Mouse (Mus musculus) cortical plate, adult 2 months (tissue): Measurements from ENCODE around the gene Nudt19. TPM values are rescaled to one million over a fixed set of nuclear protein-coding genes. Genes with fewer than 3 reads are reported as not detected.

Source experiments
- H3K27ac ChIP-seq: fragments of 200-500 bp; 2 replicates; pipeline ENCODE4 v1.5.1; 2012; ENCODE audit warnings: low read length, control low read depth, inconsistent platforms; ENCODE audit not compliant: insufficient read depth
- H3K4me1 ChIP-seq: fragments of 200-500 bp; 2 replicates; pipeline ENCODE4 v1.6.1; 2011; ENCODE audit warnings: low read length; ENCODE audit not compliant: control insufficient read depth, insufficient read depth
- H3K4me3 ChIP-seq: fragments of 200-500 bp; 2 replicates; pipeline ENCODE4 v1.5.1; 2011; ENCODE audit warnings: mild to moderate bottlenecking, low read length, control low read depth; ENCODE audit not compliant: insufficient read depth
- CTCF ChIP-seq: fragments of 200-500 bp; IDR thresholded peaks from 2 replicates; pipeline ENCODE4 v1.5.1; 2011; ENCODE audit warnings: mild to moderate bottlenecking, control low read depth, low read length; ENCODE audit not compliant: insufficient read depth; ENCODE audit errors: extremely low read depth
- POLR2A ChIP-seq: fragments of 200-500 bp; IDR thresholded peaks from 2 replicates; pipeline ENCODE4 v1.6.1; 2011; ENCODE audit warnings: mild to moderate bottlenecking, low read length, control low read depth; ENCODE audit not compliant: insufficient read depth; ENCODE audit errors: extremely low read depth
- polyA plus RNA-seq: library from polyadenylated mRNA; depleted of rRNA; stranded (reverse); fragments of >200 nt; gene quantifications from 2 replicates; pipeline ENCODE4 v1.2.3, GENCODE M21; 2012

Nudt19 gene
- polyA plus RNA-seq, 1 experiment: 129 TPM

- no peak for TF ChIP-seq CTCF
- no peak for TF ChIP-seq POLR2A
- H3K4me3 ChIP-seq: no peak overlapping the region
- H3K27ac ChIP-seq: no peak overlapping the region
- H3K4me1 ChIP-seq: no peaks in the 10 kb centered on the region
These were observed 8.2 kb upstream of the Nudt19 start for GRCm38 (mm10) chr7:35564067-35564865.

- Histone ChIP-seq H3K4me1 (no peaks in the 10 kb centered on the region), H3K27ac (no peak overlapping the region), H3K4me3 (no peak overlapping the region)
- TF ChIP-seq CTCF: no peak
- no peak for TF ChIP-seq POLR2A
These were observed 7.0 kb upstream of the Nudt19 start for GRCm38 (mm10) chr7:35563071-35563470.

DNA sequence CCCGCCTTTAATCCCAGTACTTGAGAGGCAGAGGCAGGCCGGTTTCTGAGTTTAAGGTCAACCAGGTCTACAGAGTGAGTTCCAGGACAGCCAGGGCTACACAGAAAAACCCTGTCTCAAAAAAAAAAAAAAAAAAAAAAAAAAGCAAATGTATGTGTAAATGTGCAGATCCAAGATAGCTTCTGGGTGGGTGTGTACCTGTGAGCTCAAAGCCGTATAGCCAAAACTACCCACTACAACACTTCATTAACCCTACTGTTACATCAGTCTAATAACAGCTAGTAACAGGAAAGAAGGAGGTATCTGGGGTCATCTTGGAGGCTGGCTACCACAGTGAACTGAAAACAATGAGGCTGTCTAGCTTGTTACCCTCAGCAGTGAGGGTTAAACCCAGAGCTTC lies 3.7 kb upstream of the Nudt19 start:
- no peak overlapping the region for H3K27ac ChIP-seq
- no peak overlapping the region for H3K4me3 ChIP-seq
- no peaks in the 10 kb centered on the region for H3K4me1 ChIP-seq
- TF ChIP-seq CTCF (no peak), POLR2A (no peak)

DNA sequence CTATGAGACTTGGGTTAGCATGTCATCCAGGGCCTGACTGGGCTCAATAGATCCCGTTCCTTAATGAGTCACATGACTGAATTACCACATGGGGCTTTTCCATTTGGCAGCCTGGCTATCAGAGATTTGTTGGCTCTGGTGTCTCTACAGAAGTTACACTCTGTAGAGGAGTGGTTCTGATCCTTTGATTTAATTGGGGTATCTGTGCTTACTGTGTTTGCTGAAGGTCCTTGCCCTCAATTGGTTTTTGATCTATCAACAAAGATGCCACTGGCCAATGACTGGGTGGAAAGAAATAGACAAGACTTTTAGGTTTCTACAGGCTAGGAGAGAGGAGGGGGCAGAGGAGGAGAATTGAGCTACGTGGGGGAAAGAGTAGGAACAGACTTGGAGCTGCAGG lies 2.6 kb upstream of the Nudt19 start:
- no peak for TF ChIP-seq POLR2A
- TF ChIP-seq CTCF: no peak

DNA sequence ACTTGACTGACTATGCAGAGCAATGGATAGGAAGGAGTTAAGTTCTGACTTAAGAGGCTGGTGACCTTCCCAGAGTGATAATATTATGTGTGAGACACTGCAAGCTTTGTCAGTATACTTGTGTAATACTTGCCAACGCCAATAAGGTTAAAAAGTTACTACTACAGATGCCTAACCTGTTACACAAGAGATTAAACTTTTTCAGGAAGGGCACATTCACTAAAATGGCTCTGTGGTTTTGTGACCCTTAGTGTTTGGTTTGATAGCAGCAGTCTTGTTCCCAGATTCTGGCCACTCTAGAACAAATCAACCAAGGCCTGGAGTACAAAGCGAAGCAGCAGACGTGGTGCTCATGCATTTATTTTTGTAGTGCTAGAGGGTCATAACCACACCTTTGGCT lies 1.5 kb upstream of the Nudt19 start:
- TF ChIP-seq CTCF (no peak), POLR2A (no peak)
- no peak overlapping the region for H3K4me3 ChIP-seq
- H3K27ac ChIP-seq: no peak overlapping the region
- H3K4me1 ChIP-seq: no peaks in the 10 kb centered on the region

More for the DNA sequence above, 2.6 kb upstream of the Nudt19 start:
- Histone ChIP-seq H3K4me3 (no peak overlapping the region), H3K27ac (no peak overlapping the region), H3K4me1 (no peaks in the 10 kb centered on the region)

DNA sequence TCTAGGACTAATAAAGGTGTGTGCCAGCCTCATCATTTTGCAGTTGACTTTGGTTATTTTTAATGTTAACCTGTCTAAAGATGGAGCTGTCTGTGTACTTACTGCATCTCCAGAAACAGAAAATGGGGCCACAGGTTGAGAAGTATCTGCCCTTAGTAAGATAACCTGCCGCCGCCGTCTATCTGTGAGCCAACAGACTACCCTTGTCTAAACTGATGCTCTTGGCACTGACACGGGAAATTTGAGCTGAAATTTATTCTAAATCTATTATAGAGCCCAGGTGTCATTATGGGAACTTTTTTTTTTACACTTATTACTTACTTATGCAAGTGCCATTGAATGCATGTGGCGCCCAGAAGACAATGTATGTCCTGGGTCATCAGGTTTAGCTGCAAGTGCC lies 801 bp upstream of the Nudt19 start:
- Histone ChIP-seq H3K27ac (no peak overlapping the region), H3K4me1 (no peaks in the 10 kb centered on the region), H3K4me3 (no peak overlapping the region)
- TF ChIP-seq POLR2A (no peak), CTCF (no peak)

GRCm38 (mm10) chr7:35555224-35556204 lies 590 bp downstream of the Nudt19 start:
- Histone ChIP-seq H3K27ac (peak overlapping the region; percentile 97), H3K4me1 (no peaks in the 10 kb centered on the region), H3K4me3 (peak overlapping the region; percentile 98)
- TF ChIP-seq POLR2A (peak; percentile 78), CTCF (no peak)

- peak overlapping the region; percentile 98 for H3K4me3 ChIP-seq
- no peak for TF ChIP-seq CTCF
- no peak for TF ChIP-seq POLR2A
- no peaks in the 10 kb centered on the region for H3K4me1 ChIP-seq
- H3K27ac ChIP-seq: peak overlapping the region; percentile 97
These were observed 1.4 kb downstream of the Nudt19 start for GRCm38 (mm10) chr7:35554605-35555175.
